Mouse (Mus musculus): Measurements from ENCODE around the gene Gm21586.
"Not testable (repeated sequence)": the region's sequence is repeated elsewhere in the genome, so short reads cannot be mapped to it uniquely, and the experiment has no call there.

Gm21586 gene

DNA sequence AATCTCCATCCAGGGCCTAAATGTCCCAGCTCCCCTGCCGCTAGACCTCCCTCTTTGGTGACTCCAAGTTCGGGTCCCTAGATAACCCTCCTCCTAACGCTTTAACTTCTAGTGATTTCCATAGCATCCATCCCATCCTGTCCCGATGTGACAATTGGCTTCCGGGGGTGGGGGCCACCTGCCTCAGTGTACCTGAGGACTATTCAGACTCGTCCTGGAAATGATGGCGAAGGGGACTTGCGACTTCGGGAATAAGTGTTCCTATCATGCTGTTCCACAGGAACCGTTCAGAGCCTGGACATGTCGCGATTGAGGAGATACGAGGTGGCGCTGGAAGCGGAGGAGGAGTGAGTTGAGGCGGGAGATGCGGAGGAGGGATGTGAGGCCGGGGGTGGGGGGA lies at the start of gene Gm21586:
TSS of gene Gm21586 (plus strand) at position 301 of the 400 bp plus-strand sequence.
- not testable (repeated sequence) for DNase-seq (ENCODE audit: low spot score)

DNA sequence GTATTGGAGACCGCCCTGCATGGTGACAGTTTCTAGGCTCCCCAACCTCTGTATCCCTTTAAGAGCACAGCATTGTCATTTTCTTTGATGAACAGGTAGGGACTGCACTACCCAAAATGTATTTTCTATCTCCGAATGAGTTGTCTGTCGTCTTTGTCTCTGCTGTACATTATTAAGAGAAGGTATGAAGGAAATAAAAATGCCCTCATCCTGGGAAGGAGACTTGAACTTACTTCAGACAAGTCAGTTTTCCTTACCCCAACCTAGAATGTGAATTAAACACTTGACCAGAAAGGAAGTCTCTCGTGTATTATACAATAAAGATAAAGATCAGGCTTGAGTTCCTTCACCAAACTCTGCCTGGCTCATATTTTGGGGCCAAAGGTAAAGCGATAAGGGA lies 27.3 kb downstream of the Gm21586 start, which contains the start of gene Gm2163:
TSS of gene Gm2163 (plus strand) at position 301 of the 400 bp plus-strand sequence.
- not testable (repeated sequence) for DNase-seq (ENCODE audit: low spot score)
